Mouse (Mus musculus): Measurements from ENCODE around the gene Gm4340.
"Not testable (repeated sequence)": the region's sequence is repeated elsewhere in the genome, so short reads cannot be mapped to it uniquely, and the experiment has no call there.

Gm4340 gene

DNA sequence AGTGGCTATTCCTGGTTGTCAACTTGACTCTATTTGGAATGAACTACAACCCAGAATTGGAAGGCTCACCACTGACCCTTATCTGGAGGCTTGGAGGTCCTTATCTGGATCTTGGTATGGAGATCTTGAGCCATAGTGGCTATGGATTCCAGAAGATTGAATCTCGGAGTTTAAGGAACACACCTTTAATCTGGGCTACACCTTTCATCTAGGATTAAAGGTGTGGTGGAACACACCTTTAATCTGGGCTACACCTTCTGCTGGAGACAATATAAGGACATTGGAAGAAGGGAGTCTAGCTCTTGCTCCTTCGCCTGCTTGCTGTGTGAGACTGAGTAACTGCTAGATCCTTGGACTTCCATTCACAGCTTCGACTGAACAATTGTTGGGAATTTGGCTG lies at the start of gene Gm4340:
Gene Gm4340, plus strand, starts transcription at position 301 of the 400 bp plus-strand sequence.
- not testable (repeated sequence) for DNase-seq (ENCODE audit: low spot score)

DNA sequence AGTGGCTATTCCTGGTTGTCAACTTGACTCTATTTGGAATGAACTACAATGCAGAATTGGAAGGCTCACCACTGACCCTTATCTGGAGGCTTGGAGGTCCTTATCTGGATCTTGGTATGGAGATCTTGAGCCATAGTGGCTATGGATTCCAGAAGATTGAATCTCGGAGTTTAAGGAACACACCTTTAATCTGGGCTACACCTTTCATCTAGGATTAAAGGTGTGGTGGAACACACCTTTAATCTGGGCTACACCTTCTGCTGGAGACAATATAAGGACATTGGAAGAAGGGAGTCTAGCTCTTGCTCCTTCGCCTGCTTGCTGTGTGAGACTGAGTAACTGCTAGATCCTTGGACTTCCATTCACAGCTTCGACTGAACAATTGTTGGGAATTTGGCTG lies 42.6 kb upstream of the Gm4340 start, which contains the start of gene Gm6763:
Gene Gm6763, plus strand, starts transcription at position 301 of the 400 bp plus-strand sequence.
- not testable (repeated sequence) for DNase-seq (ENCODE audit: low spot score)

DNA sequence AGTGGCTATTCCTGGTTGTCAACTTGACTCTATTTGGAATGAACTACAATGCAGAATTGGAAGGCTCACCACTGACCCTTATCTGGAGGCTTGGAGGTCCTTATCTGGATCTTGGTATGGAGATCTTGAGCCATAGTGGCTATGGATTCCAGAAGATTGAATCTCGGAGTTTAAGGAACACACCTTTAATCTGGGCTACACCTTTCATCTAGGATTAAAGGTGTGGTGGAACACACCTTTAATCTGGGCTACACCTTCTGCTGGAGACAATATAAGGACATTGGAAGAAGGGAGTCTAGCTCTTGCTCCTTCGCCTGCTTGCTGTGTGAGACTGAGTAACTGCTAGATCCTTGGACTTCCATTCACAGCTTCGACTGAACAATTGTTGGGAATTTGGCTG lies 34.1 kb upstream of the Gm4340 start, which contains the start of gene Gm8764:
Gene Gm8764, plus strand, starts transcription at position 301 of the 400 bp plus-strand sequence.
- DNase-seq (ENCODE audit: low spot score), result not testable (repeated sequence)

DNA sequence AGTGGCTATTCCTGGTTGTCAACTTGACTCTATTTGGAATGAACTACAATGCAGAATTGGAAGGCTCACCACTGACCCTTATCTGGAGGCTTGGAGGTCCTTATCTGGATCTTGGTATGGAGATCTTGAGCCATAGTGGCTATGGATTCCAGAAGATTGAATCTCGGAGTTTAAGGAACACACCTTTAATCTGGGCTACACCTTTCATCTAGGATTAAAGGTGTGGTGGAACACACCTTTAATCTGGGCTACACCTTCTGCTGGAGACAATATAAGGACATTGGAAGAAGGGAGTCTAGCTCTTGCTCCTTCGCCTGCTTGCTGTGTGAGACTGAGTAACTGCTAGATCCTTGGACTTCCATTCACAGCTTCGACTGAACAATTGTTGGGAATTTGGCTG lies 25.6 kb upstream of the Gm4340 start, which contains the start of gene Gm21304:
Gene Gm21304, plus strand, starts transcription at position 301 of the 400 bp plus-strand sequence.
- not testable (repeated sequence) for DNase-seq (ENCODE audit: low spot score)

DNA sequence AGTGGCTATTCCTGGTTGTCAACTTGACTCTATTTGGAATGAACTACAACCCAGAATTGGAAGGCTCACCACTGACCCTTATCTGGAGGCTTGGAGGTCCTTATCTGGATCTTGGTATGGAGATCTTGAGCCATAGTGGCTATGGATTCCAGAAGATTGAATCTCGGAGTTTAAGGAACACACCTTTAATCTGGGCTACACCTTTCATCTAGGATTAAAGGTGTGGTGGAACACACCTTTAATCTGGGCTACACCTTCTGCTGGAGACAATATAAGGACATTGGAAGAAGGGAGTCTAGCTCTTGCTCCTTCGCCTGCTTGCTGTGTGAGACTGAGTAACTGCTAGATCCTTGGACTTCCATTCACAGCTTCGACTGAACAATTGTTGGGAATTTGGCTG lies 17.1 kb upstream of the Gm4340 start, which contains the start of gene Gm21312:
Gene Gm21312, plus strand, starts transcription at position 301 of the 400 bp plus-strand sequence.
- DNase-seq (ENCODE audit: low spot score), result not testable (repeated sequence)

DNA sequence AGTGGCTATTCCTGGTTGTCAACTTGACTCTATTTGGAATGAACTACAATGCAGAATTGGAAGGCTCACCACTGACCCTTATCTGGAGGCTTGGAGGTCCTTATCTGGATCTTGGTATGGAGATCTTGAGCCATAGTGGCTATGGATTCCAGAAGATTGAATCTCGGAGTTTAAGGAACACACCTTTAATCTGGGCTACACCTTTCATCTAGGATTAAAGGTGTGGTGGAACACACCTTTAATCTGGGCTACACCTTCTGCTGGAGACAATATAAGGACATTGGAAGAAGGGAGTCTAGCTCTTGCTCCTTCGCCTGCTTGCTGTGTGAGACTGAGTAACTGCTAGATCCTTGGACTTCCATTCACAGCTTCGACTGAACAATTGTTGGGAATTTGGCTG lies 8.6 kb upstream of the Gm4340 start, which contains the start of gene Gm20765:
Gene Gm20765, plus strand, starts transcription at position 301 of the 400 bp plus-strand sequence.
- DNase-seq (ENCODE audit: low spot score), result not testable (repeated sequence)

DNA sequence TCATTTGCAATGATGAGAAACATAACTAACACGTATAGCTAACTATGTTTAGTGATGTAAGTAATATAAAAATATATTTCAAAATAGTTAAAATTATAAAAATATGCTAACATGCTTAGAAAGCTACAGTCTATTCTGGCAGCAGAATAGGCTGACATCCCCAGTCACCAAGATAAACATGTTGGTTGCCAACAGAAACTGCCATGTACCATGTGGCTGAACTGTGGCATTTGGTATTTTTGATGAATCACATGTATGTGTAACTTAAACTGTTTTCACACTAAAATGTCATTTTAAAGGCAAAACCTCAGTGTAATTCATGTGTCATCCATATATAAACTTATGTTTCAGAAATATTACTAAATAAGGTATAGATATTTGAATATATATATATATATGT lies 15.8 kb downstream of the Gm4340 start:
- DNase-seq (ENCODE audit: low spot score), result no peak

DNA sequence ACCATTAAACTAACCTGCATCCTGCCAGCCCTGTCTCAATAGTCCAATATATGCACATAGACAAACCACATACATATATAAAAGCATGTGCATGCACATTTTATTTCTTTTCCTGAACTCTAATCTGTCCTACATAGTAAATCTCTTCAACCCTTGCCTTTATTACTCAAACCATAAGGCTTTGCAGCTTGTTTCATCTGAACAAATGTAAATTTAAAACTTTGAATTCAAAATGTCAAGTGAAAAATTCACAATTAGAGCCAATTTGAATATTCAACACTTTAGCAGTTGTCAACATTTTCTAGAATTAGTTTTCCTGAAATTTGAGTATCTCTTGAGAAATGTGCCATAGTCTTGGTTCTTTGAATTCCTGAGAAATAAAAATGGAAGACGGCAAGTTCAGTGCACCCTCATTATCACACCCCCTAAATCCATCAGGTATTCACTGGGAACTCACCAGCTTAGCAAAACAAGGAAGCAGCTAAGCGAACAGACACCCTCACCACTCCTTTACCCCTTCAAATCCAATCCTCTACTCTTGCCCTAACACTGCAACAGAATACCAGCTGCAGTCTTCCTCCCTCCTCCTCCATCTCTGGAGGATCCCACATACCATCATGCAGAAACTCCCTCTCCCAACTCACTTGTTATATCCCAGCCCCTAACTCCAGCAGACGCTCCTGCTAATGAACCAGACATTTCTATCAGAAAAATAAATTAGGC lies 16.6 kb downstream of the Gm4340 start:
- no peak for DNase-seq (ENCODE audit: low spot score)

DNA sequence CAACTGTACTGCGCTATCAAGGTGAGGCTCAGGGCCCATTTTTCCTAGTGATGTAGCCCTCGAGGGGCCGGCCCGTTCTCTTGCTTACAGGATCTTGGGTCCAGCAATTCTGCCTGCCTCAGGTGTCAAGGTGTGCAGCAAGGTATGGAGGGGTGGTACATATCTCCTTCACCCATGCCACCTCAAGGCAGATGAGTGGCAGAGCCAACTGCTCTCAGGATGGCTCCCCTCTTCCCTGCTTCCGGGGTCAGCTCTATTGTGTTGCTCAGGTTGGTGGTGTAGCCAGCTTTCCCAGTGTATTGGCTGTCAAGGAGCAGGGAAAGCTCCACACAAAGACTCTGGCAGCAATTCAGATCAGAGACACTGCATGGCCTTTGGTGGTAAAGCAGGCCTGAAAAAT lies 20.7 kb downstream of the Gm4340 start:
- DNase-seq (ENCODE audit: low spot score), result no peak

DNA sequence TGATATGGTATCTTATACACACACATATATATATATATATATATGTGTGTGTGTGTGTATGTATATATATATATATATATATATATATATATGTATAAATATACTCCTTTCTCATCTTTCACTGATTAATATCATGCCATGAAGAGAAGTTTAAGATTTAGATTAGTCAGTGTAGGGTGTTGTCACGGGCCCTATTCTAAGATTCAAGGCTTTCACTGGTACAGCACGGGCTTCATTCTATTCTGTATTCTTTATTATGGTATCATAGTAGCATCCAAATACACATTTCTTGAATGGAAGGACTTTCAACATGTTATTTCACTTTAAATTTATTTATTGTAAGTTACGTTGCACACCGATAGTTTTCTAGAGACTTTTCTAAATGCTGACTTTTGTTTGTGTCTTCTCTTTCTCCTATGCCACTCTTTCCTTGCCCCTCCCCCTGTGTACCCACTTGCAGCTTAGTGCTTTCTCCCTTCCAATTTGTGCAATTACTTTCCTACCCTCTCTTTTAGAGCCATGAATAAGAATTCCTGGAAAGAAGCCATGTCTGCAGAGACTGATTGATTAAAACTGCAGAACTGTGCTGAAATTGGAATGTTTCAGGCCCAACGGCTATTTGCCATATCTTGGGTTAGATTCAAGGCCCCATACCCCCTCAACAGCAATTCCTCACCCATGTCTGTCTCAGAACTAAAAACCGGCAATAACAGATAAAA lies 26.6 kb downstream of the Gm4340 start:
- DNase-seq (ENCODE audit: low spot score), result no peak

All from ovary, postnatal 36 days (tissue).